8 mouse cellular contexts compared by ENCODE assay signal in genomic region chr11:118198296-118198600, GRCm38 (mm10). TPM values are rescaled to one million over a fixed set of nuclear protein-coding genes. Genes with fewer than 3 reads are reported as not detected.
A peak's percentile ranks its signal among the peaks of the same experiment; 100 is the strongest.
DNase-seq lines count a peak whose midpoint lies in the region; ATAC-seq and TF ChIP-seq lines count a peak whose summit lies in the region.
"Had no signal": no experiment of that assay in that cellular context is flagged by ENCODE, and none has a peak within 500 bp of the region (broad histone marks: within the 10 kb centered on the region; RNA-seq: fewer than 3 reads in every experiment).

No protein-coding gene starts in this region.

- 65% methylated on average over 2 of the region's 2 CpGs for WGBS in kidney, postnatal 0 days
- WGBS in embryonic facial prominence, embryonic 12.5 days = 20% methylated on average over 2 of the region's 2 CpGs
- 24% methylated on average over 2 of the region's 2 CpGs for WGBS in hindbrain, embryonic 10.5 days
- WGBS in midbrain, embryonic 15.5 days = 6% methylated on average over 2 of the region's 2 CpGs

- ATAC-seq in kidney, postnatal 0 days (replicated peaks; ENCODE audit: low FRiP score, low read depth) = no peak
- no peak for ATAC-seq in embryonic facial prominence, embryonic 12.5 days (ENCODE audit: insufficient number of reproducible peaks, insufficient read depth, low FRiP score, low TSS enrichment)
- no peak for ATAC-seq in midbrain, embryonic 15.5 days (replicated peaks)
- ATAC-seq in erythroid progenitor cell, adult 5-6 weeks (replicated peaks; ENCODE audit: low FRiP score, poor library complexity, severe bottlenecking) = no peak
- ATAC-seq: Patski had no signal

- H3K9me3 ChIP-seq in kidney, postnatal 0 days (replicated peaks; ENCODE audit: low read length) = no peaks in the 10 kb centered on the region
- no peaks in the 10 kb centered on the region for H3K9me3 ChIP-seq in embryonic facial prominence, embryonic 12.5 days
- H3K9me3 ChIP-seq in hindbrain, embryonic 10.5 days = no peaks in the 10 kb centered on the region
- no peaks in the 10 kb centered on the region for H3K9me3 ChIP-seq in midbrain, embryonic 15.5 days

- TF ChIP-seq CTCF in kidney, postnatal 0 days (IDR thresholded peaks at IDR 0.05; ENCODE audit: low read depth) = no peak

- H3K4me3 ChIP-seq in kidney, postnatal 0 days (replicated peaks; ENCODE audit: low read depth, low read length) = no peak overlapping the region
- H3K4me3 ChIP-seq in embryonic facial prominence, embryonic 12.5 days = no peak overlapping the region
- peak overlapping the region; percentile 29; the same call in 1 of the 2 replicates for H3K4me3 ChIP-seq in hindbrain, embryonic 10.5 days
- H3K4me3 ChIP-seq in midbrain, embryonic 15.5 days = peak overlapping the region; percentile 32

- H3K36me3 ChIP-seq in kidney, postnatal 0 days (ENCODE audit: insufficient read depth, low read length) = no peaks in the 10 kb centered on the region
- H3K36me3 ChIP-seq in embryonic facial prominence, embryonic 12.5 days = no peaks in the 10 kb centered on the region
- peaks cover 4% of the 10 kb centered on the region for H3K36me3 ChIP-seq in hindbrain, embryonic 10.5 days
- H3K36me3 ChIP-seq in midbrain, embryonic 15.5 days (replicated peaks) = no peaks in the 10 kb centered on the region

- H3K4me1 ChIP-seq in kidney, postnatal 0 days (replicated peaks; ENCODE audit: insufficient read depth, low read length) = peaks cover 62% of the 10 kb centered on the region
- H3K4me1 ChIP-seq in embryonic facial prominence, embryonic 12.5 days = peaks cover 81% of the 10 kb centered on the region
- peaks cover 98% of the 10 kb centered on the region for H3K4me1 ChIP-seq in hindbrain, embryonic 10.5 days (replicated peaks)
- H3K4me1 ChIP-seq in midbrain, embryonic 15.5 days = peaks cover 81% of the 10 kb centered on the region

- H3K27ac ChIP-seq in kidney, postnatal 0 days = no peak overlapping the region
- H3K27ac ChIP-seq in embryonic facial prominence, embryonic 12.5 days = peak overlapping the region; percentile 83; the same call in 1 of the 2 replicates
- peak overlapping the region; percentile 91 for H3K27ac ChIP-seq in hindbrain, embryonic 10.5 days
- peak overlapping the region; percentile 90 for H3K27ac ChIP-seq in midbrain, embryonic 15.5 days

- 0 out of 2 replicates have a peak overlapping the region, but pooled peaks have one; percentile 31 for H3K9ac ChIP-seq in kidney, postnatal 0 days (ENCODE audit: low read depth, low read length)
- no peak overlapping the region for H3K9ac ChIP-seq in embryonic facial prominence, embryonic 12.5 days
- peak overlapping the region; percentile 28; the same call in 1 of the 2 replicates for H3K9ac ChIP-seq in midbrain, embryonic 15.5 days

- H3K4me2 ChIP-seq in kidney, postnatal 0 days (ENCODE audit: low read length) = 0 out of 2 replicates have a peak overlapping the region, but pooled peaks have one; percentile 23
- peak overlapping the region; percentile 29 for H3K4me2 ChIP-seq in embryonic facial prominence, embryonic 12.5 days (replicated peaks)
- peak overlapping the region; percentile 78 for H3K4me2 ChIP-seq in midbrain, embryonic 15.5 days

- no peak for DNase-seq in kidney, postnatal 0 days (ENCODE audit: low spot score)
- DNase-seq in kidney, postnatal 25 days = no peak
- peak; percentile 23 for DNase-seq in hindbrain, embryonic 10.5 days (ENCODE audit: low spot score)
- DNase-seq in gastrocnemius, adult 8-10 months (ENCODE audit: low spot score in 2 of 2) = no peak

- no peaks in the 10 kb centered on the region for H3K27me3 ChIP-seq in kidney, postnatal 0 days (ENCODE audit: insufficient read depth, low read length)
- no peaks in the 10 kb centered on the region for H3K27me3 ChIP-seq in embryonic facial prominence, embryonic 12.5 days
- H3K27me3 ChIP-seq in hindbrain, embryonic 10.5 days (ENCODE audit: insufficient read depth, poor library complexity, severe bottlenecking) = no peaks in the 10 kb centered on the region
- H3K27me3 ChIP-seq in midbrain, embryonic 15.5 days (replicated peaks) = no peaks in the 10 kb centered on the region
- H3K27me3 ChIP-seq: Patski had no signal

RNA-seq across cellular contexts. Expression of gene Cyth1, which starts 50.1 kb away (rescaled TPM):
- polyA plus RNA-seq in kidney, postnatal 0 days (2015; fragmentation: Nextera tagmentation; extraction: Ambion mirVana) = 16.7 and 17.3 TPM in 2 replicates
- polyA plus RNA-seq in embryonic facial prominence, embryonic 12.5 days (2016; fragmentation: Nextera tagmentation; extraction: Ambion mirVana) = 20.4 and 21.5 TPM in 2 replicates
- polyA plus RNA-seq in hindbrain, embryonic 10.5 days (2016; fragmentation: Nextera tagmentation; extraction: Ambion mirVana) = 13.9 and 23.0 TPM in 2 replicates
- 28.5 and 30.2 TPM in 2 replicates for polyA plus RNA-seq in midbrain, embryonic 15.5 days (2015; fragmentation: Nextera tagmentation; extraction: Ambion mirVana)
- total RNA-seq in erythroid progenitor cell, adult 5-6 weeks (2015; ENCODE audit: low replicate concordance) = 10.5 TPM in 2 replicates
- total RNA-seq in erythroid progenitor cell, adult 5-6 weeks (2017; ENCODE audit: low replicate concordance) = 11.6 and 12.3 TPM in 2 replicates
- 10 to 100 TPM; 26.6 to 38.4 (median 30.2) TPM for total RNA-seq in gastrocnemius, adult 8-10 months (2022)

Comparison
In these comparisons a context has a peak if more than half of its experiments do, and no peak if none do; other contexts are left out.
1. H3K4me2 ChIP-seq: peak in every context shown above with its lines; median percentile 78 in midbrain, embryonic 15.5 days; 29 in embryonic facial prominence, embryonic 12.5 days; 23 in kidney, postnatal 0 days.
2. H3K4me3 ChIP-seq: peak in hindbrain, embryonic 10.5 days (single experiment) and midbrain, embryonic 15.5 days (single experiment); none in kidney, postnatal 0 days (single experiment) and embryonic facial prominence, embryonic 12.5 days (single experiment).